Mouse (Mus musculus) kidney, adult 9 months (tissue): ENCODE results near the gene Ap3b2.
"Not testable (repeated sequence)": the region's sequence is repeated elsewhere in the genome, so short reads cannot be mapped to it uniquely, and the experiment has no call there.

Experiments used
- DNase-seq: peaks from one replicate; pipeline ENCODE4 v3.0.0; 2022

Ap3b2 gene

DNA sequence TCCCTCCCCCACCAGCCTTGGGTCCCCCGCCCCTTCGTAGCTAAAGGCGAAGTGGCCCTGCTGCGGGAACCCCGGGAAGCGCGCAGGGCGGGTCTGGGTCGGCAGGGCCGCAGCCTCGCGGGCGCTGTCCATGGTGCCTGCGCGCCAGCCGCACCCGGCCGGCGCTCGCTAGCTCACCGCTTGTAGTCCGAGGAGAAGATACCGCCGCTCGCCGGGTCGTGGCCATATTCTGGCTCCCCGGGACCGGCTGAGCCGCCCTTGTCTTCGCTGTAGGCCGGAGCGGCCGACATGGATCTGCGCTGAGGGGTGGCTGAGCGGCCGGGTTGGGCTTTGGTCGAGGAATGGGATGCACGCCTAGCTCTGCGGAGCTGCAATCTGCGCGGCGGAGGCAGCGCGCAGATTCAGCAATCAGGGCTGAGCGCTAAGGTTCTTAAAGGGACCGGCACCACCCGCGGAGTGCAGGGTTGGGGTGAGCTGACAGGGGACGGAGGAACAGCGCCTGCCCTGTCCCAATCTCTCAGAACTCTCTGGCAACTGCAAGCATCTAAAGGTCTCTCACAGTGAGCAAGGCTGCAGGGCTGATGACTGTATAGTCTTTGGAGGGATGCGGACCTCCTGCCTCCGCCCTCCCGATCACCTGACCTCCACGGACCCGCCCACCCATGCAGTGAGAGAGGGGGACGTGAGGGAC lies at the start of gene Ap3b2:
TSS of gene Ap3b2 (minus strand) at position 595 of the 691 bp plus-strand sequence.
- DNase-seq, result peak; percentile 44

DNA sequence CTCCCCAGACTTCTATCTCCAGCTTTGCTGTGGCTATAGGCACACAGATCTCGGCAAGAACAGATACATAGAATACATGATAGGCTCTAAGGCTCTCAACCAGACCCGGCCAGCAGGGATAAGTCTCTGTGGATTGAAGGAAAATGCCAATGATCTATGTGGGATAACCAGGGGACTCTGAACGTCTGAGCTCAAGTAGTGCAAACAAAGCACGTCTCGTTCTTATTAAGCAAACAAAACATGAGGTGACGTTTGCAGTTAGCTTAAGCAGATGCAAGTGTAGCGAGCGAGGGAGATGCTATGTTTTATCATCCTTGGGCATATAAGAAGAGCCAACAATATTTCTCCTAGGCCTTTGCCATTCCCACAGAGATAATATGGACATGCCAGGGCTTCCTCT lies 49.2 kb upstream of the Ap3b2 start:
- DNase-seq, result no peak

DNA sequence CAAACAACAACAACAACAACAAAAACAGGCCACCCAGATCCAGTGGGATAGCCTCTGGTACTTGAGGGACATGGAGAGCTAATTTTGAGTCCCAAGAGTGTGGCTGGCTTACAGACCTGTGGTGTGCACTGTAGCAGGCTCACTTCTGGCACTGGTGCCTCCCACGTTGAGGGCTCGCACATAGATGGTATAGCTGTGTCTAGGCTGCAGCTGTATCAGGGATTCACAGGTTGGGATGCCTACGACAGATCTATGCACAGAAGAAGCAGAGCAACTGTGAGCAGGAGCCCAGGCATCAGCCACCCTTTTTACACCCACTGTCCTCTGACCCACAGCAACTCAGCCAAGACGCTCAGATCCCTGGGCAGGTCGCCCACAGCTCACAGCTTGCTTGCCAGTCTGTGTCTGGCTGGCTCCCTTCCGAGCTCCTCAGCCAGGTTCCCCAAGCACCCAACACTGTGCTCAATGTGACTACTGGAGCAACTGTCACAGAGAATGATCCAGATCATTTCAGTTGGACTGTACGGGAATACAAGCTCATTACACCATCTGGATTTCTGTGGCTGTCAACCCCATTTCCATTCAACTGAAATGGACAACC lies 48.3 kb upstream of the Ap3b2 start:
- peak; percentile 79 for DNase-seq

DNA sequence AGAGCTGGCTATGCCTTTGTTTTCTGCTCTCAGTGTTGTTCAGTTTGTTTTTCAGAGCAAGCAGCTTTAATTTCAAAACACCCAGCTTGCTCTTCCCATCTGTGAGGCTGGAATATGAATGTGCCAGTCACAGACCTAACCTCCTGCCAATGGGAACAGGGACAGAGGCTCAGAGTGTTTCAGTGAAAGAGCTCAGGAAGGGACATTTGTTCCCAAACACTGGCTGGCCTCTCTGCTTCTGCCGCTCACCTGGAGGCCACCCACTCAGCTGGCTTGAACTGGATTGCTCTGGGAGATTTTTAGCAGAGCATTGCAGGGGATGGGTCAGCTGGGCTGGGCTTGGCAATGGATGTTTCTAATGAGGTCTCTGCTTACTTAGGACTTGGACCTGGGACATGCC lies 47.3 kb upstream of the Ap3b2 start:
- no peak for DNase-seq

DNA sequence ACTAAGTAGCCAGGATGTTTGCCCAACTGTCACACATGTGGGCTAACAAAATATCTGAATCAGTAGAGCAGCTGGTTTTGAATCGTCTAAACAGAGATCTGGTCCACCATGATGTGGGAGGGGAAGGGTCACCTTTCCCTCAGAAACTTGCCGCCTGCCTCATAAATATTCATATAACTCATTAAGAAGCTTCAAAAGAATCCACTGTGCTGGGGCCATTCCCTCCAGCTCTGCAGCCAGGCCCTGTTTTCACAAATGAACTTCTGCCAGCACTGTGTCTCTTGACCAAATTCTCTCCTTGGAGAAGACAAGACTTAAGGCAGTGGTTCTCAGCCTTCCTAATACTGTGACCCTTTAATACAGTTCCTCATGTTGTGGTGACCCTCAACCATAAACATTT lies 45.8 kb upstream of the Ap3b2 start:
- DNase-seq, result no peak

DNA sequence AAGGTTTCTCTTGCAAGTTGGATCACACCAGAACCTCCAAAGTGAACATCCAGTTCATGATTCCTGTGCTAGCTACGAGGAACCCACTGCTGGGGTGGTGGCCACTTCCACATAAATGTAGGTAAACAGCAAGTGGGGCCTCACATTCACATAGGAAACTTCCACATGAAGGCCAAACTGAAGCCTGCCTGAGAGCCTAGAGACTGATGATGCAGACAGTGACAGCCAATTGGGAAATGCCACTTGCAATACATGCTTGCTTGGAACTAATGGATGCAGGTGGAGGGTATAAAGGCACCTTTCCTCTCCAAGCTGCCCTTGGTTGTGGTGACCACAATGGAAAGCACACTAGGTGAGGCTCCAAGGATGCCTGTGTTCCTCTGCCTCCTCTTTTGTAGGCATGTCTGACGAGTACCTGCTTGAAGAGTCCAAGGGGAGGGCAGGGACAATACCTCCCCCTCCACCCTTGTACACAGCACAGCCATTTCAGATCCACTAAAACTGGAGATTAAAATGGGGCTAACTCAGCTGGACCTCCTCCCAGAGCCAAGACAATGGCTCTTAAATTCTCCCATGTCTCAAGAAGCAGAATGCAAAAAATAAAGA lies 44.4 kb upstream of the Ap3b2 start:
- DNase-seq, result no peak

DNA sequence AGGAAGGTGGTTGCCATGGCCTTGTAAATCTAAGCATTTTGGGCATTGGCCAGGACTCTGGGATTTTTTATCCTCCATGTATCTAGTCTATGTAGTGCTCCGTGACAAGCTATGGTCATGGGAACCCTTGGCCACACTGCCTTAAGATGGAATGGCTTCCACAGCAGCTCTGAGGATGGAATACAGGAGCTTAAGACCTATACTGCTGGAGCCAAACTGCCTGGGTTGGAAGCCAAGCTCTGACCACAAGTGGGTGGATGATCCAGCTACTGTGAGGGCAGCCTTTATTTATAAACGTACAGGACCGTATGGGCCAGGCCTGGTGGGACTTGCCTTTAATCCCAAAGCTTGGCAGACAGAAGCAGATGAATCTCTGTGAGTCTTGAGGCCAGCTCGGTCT lies 42.8 kb upstream of the Ap3b2 start:
- DNase-seq, result no peak

DNA sequence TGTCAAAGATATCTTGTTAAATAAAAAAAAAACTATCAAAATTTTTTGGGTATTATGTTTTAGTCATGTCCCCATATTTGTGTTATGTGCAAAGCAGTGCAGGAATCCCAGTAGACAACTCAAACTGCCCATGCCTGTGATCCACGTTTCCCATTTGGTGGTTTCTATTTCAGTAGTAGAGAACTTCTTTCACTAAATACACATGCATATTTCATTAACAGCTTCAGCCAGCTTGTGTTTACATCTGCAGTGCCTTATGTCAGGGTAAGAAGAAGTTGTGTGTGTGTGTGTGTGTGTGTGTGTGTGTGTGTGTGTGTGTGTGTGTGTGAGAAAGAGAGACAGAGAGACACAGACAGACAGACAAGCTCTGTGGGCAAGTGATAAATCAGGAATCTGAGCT lies 37.7 kb upstream of the Ap3b2 start:
- DNase-seq, result no peak

DNA sequence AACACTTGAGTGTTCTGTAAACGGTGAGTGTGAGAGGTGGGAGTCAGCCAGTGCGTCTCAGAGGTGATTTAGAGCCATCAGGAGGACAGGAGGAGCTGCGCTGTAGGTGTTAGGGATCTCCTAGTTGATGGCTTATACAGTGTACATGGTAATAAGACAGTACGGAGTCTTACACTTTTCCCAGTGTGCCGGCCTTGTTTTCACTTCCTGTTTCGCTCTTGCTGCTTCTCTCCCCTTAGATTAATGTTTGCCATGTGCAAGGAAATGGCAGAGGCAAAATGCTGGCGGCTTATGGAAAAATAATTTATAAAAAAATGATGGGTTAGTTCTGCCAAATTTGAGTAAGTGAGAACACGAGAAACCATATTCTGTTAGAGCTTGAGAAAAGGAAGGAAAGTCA lies 35.2 kb upstream of the Ap3b2 start:
- DNase-seq, result no peak

DNA sequence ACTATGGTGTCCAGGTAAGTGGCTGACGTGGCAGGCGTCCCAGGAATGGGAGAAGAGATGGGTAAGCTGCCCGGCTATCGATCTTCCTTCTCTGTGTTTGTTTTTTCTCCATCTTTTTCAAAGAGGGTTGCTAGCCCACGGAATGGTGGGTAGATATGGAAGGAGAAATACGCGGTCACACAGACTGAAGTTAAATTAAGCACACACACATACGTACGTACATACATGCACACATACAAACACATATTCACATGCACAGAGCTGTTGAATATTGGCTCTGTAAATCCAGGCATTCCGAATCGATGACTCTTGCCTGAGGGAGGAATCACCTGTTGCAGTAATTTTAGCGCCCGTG lies 29.9 kb upstream of the Ap3b2 start:
- DNase-seq, result no peak

DNA sequence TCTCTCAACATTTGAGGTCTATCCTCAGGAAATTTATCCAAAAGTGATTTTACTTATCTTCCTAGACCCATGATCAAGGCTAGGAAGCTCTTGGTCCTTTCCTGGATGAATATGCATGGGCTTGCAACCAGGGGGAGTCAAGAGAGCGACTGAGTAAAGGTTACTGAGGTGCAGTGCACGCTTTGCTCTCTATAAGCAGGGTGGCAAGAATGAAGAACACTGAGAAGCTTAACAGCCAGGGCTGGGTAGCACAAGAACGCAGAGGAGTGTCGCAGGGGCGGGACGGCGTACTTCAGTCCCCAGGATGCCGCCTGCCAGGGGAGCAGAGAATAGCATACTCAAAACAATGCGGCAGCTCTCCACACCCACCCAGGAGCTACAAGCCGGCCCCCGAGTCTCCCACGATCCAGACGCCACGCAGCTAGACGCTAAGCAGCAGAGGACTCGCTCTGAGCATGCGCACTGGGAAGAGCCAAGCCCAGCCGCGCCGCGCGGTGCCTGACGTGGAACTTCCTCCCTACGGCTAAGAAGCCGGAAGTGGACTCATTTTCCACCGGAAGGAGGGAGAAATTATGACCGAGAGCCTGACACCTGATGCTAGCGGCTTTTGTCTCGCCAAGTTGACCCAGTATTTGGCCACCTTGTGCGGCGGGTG lies 29.4 kb upstream of the Ap3b2 start:
- peak; percentile 88 for DNase-seq

DNA sequence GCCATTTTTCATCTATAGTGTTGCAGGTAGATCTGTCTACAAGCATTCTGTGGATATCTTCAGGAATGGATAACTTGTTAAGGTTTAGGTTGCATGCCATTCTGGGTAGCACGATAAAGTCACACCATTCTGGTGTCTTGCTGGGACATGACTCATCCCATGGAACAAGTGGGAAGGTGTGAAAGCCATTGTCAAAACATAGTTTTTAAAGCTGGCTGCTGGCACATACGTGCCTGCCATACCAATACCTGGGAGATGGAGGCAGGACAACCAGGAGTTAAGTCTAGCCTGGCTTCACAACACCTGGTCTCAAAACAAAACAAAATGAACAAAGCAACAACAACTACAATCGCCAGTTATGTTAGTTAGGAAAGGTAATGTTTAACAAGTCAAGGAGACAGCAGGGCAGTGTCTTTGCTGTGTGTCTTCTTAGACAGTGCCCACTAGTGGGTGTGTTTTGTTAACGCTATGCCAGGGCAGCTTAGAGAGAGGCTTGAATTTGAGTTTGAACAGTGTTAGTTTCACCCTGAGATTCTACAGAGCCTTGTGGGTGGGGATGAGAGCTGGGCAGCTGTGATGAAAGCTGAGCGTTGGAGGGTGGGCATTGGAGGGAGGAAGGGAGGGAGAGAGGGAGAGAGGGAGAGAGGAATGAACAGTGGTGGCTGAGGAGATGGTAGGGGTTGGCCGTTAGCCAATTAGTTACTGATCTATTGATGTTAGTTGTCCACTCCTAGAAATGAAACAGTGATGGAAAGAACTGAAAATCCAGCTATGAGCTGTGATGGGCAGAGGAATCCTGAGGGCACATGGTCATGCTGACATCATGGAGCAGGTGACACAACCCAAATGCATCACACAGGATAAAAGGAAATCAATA lies 22.7 kb upstream of the Ap3b2 start:
- peak; percentile 71 for DNase-seq

DNA sequence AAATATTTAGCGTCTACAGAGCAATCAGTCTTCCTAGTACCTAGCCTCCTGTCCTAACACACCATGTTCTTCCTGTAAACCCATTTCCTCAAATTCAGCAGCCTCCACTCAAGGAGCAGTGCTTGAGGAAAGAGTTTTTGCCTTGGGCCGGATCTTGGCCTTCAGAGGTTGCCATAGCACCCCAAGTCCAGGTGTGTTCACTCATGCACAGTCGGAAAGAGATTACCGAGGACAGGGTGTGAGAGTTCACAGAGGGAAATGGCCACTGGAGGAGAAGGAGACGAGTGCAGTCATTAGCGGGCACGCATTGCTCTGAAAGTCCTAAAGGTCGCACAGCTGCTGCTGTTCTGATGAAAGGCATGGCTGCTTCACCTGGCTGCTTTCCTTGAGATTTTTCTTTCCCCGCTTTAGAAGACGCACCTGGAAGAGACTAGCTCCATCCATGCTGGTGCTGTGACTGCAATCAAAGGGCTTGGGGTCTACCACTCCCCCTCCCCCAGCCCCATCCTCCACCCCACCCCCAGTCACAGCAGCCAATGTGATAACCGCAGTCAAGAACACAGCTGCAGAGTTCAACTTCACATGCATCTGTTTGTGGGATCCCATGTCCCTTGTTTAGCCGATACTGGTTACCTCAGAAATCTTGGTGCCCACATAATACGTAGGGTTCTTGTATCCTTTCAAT lies 21.3 kb upstream of the Ap3b2 start:
- DNase-seq, result peak; percentile 58

DNA sequence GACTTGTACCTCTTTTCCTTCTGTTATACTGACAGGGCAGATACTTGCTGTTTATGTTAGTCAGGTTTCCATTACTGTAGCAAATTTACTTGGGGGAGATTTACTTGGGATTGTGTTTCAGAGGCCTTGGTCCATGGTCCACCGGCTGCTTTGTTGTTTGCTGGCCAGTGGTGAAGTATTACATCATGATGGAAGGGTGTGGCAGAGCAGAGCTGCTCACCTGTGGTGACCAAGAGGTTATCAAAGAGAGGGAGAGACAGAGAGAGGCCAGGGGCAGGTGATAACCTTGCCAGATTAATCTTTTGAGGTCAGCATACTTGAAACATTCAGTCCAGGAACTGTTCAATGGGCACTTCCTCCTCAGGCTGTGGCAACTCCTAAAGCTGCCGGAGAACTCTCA lies 7.3 kb upstream of the Ap3b2 start:
- DNase-seq, result no peak

DNA sequence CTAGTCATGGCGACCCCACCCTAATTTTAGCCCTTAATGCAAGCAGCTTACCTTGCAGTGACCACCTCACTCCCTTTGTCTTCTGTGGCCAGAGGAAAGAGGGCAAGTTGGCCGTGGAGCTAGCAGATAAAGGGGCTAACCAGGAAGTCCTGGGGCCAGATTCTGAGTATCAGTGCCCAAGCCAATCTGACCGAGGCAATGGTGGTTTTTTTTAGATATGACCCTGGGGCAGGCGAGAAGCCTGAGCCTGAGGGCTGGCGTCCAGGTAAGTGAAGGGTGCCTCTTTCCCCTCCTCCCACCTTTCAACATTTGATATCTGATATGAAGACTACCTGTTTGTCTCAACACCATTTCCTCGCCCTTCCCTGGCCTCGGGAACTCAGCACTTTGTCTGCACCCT lies 4.5 kb upstream of the Ap3b2 start, which contains the start of gene BC048679:
TSS of gene BC048679 (minus strand) at position 101 of the 400 bp plus-strand sequence.
- DNase-seq, result no peak

DNA sequence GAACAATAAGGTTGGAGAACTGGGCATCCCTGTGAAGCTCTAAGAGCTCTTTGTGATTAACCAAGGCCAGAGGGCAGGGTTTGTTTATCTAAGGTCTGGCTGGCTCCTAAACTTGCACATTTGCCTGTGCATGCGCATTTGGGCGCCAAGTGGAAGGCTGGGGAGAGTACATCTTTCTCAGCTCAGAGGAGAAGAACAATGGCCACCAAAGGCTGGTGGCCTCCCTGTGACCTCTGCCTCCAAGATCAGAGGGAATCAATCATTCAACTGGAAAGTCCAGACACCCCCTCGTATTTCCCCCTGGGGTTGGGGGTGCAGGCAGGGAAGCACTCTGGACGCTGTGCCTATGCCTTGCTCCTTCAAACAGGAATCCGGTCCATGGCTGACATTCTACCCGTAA lies 3.4 kb upstream of the Ap3b2 start:
- DNase-seq, result no peak

DNA sequence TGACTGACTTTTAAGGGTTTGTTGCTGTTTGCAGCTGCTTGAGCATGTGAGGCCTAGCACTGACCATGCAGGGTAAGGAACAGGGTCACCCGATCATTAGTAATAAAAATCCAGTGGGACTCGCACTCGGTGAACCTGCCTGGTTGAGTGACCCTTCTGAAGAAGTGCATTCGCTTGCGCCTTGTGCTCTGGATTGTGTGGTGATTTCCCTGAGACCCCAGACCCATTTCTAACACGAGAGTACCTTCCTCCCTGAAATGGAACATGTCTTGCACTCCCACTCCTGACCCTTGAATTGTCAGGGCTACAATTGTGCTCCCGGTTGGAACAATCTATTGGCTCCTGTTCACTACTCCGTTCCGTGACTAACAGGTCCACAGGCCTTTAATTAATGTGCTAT lies 1.1 kb downstream of the Ap3b2 start:
- no peak for DNase-seq

DNA sequence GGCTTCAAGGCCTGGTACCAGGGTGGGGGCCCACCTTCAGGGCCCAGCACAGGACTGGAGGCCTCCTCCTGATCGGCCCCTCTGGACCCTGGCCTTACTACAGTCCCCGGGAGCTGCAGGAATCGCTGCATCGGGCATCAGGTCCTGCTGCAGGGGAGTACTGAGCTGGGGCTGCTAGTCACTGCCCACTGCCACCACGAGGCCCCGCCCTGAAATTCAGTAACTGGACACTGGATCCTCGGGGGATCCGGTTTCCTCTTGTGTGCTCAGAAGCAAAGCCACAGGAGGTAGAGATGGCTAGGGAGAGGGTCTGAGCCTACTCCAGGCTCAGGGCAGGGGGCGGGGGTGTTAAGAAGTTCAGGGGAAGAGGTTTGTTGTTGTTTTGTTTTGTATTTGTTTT lies 4.1 kb downstream of the Ap3b2 start:
- DNase-seq, result no peak

DNA sequence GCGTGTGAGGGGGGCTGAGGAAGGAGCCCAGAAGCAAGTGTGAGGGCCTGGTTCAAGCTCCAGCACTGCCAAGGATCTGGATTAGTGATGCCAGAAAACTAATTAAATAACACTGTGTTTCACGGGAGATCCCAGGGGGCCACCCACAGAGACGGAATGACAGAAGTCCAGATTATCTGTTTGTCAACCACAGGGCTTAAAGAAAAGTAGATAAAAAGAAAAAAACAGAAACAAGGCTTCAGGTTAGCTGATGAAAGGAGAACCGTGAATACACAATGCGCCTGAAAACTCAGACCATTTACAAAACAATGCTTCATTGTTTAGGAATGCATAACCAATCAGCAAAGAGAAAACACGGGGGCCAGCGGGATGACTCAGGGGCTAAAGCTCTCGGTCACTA lies 12.9 kb downstream of the Ap3b2 start:
- no peak for DNase-seq

DNA sequence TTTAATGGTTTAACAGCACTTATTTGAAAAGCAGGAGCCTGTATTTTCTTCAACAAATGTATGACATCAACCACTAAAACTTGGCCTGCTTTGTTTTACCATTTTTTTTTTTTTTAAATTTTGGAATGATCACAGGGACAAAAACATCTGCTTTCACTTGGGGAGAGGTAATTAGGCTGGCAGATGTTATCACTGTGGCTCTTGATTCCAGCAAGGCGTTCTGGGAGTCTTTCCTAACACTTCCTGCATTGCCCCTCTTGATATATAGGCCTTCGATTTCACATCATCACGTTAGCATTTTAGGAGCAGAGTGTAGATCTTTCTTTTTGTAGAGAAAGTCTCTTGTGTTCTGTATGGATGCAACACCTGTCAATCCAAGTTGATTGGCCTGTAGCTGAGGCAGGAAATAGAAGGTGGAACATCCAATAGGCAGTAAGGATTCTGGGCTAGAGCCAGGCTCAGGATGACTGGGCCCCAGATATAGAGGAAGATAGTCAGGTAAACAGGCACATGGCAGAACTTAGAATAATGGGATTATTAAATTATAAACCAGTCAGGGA lies 14.1 kb downstream of the Ap3b2 start:
- no peak for DNase-seq

DNA sequence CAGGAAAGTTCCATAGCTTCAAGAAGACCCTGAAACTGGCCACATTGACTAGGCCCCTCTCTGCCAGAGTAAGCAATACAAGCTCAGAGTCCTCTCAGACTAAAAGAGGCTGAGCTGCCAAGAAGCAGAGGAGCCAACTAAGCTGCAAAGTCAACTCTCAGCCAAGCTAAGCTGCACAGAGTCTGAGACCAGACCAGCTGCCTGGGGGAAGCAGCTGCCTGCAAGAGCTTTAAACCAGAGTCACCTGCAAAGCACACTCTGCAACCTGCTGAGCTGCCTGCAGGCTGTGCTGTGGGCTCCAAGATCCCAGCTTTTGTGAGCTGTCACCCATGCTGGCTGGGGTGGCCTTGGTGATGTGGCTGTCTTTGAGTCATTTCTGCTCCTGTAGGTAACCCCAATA lies 15.5 kb downstream of the Ap3b2 start:
- not testable (repeated sequence) for DNase-seq

DNA sequence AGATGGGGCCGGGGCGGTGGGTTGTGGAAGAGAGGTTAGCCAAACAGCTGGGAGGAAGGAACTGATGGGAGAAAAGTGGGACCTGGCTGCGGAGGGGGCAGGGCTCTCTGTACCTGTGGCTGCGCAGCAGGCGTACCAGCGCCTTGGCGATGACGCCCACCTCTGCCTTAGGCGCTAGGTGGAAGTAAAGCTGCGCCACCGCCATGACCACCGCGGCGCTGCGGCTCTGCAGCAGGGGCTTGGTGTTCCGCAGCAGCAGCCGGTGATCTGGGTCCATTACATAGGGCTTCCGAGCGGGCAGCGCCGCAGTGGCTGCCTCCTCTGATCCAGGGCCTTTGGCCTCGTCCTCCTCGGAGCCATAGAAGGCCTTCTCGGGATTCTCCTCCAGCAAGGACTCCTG lies 16.9 kb downstream of the Ap3b2 start:
- DNase-seq, result no peak
